Mouse (Mus musculus) heart, adult 8-10 months (tissue): ENCODE measurements around the gene Sbp. TPM values are rescaled to one million over a fixed set of nuclear protein-coding genes. Genes with fewer than 3 reads are reported as not detected.
"Not testable (repeated sequence)": the region's sequence is repeated elsewhere in the genome, so short reads cannot be mapped to it uniquely, and the experiment has no call there.

Experiments used
- DNase-seq: peaks from one replicate; pipeline ENCODE4 v3.0.0; 2022; ENCODE audit warnings: low spot score
- total RNA-seq, 4 experiments: library from RNA; stranded (reverse); gene quantifications; 2 replicates each; pipeline ENCODE4 v1.2.4; 2022

Sbp gene
- total RNA-seq: not detected

GRCm38 (mm10) chr17:23941372-23941771, at the start of gene Sbp:
Gene Sbp, plus strand, starts transcription at chr17:23941672.
- no peak for DNase-seq

GRCm38 (mm10) chr17:23917158-23917557, 24.3 kb upstream of the Sbp start, which contains the start of gene Dcpp3:
Gene Dcpp3, plus strand, starts transcription at chr17:23917458.
- not testable (repeated sequence) for DNase-seq

GRCm38 (mm10) chr17:23924531-23925007, 16.9 kb upstream of the Sbp start:
- DNase-seq: peak; percentile 92

- DNase-seq: peak; percentile 53
Observed at GRCm38 (mm10) chr17:23925090-23925493, 16.4 kb upstream of the Sbp start.

GRCm38 (mm10) chr17:23931157-23931556, 10.3 kb upstream of the Sbp start:
- DNase-seq: no peak

- DNase-seq: not testable (repeated sequence)
Observed at GRCm38 (mm10) chr17:23947486-23947885, 6.0 kb downstream of the Sbp start.

- DNase-seq: no peak
Observed at GRCm38 (mm10) chr17:23949068-23949467, 7.6 kb downstream of the Sbp start.

- DNase-seq: not testable (repeated sequence)
Observed at GRCm38 (mm10) chr17:23950828-23951227, 9.4 kb downstream of the Sbp start.

- DNase-seq: no peak
Observed at GRCm38 (mm10) chr17:23955174-23955573, 13.7 kb downstream of the Sbp start, which contains the start of gene Sbpl. Gene Sbpl, minus strand, starts transcription at chr17:23955274.

- DNase-seq: peak; percentile 78
Observed at GRCm38 (mm10) chr17:23960084-23960738, 18.7 kb downstream of the Sbp start.

- no peak for DNase-seq
Observed at GRCm38 (mm10) chr17:23961573-23962122, 20.2 kb downstream of the Sbp start.

GRCm38 (mm10) chr17:23965805-23966425, 24.4 kb downstream of the Sbp start:
- DNase-seq: no peak

- peak; percentile 17 for DNase-seq
Observed at GRCm38 (mm10) chr17:23966658-23967401, 25.4 kb downstream of the Sbp start.

- DNase-seq: no peak
Observed at GRCm38 (mm10) chr17:23968780-23969179, 27.3 kb downstream of the Sbp start.

- DNase-seq: peak; percentile 63
Observed at GRCm38 (mm10) chr17:23969231-23969630, 27.8 kb downstream of the Sbp start.

GRCm38 (mm10) chr17:23971315-23971714, 29.8 kb downstream of the Sbp start:
- no peak for DNase-seq

- no peak for DNase-seq
Observed at GRCm38 (mm10) chr17:23976665-23977064, 35.2 kb downstream of the Sbp start.

GRCm38 (mm10) chr17:23979471-23979870, 38.0 kb downstream of the Sbp start:
- no peak for DNase-seq

- DNase-seq: no peak
Observed at GRCm38 (mm10) chr17:23980297-23980909, 38.9 kb downstream of the Sbp start, which contains the start of gene Prss30. Gene Prss30, minus strand, starts transcription at chr17:23980566.

GRCm38 (mm10) chr17:23982912-23983311, 41.4 kb downstream of the Sbp start:
- no peak for DNase-seq

GRCm38 (mm10) chr17:23984989-23985388, 43.5 kb downstream of the Sbp start:
- no peak for DNase-seq
